Mouse (Mus musculus) liver, embryonic 14.5 days (tissue): Measurements from ENCODE around the gene Chat. TPM values are rescaled to one million over a fixed set of nuclear protein-coding genes. Genes with fewer than 3 reads are reported as not detected.
"Not testable (repeated sequence)": the region's sequence is repeated elsewhere in the genome, so short reads cannot be mapped to it uniquely, and the experiment has no call there.

Experiments used
- ATAC-seq: fragments of 200-750 bp; cut with Nextera tagmentation; 2 replicates; pipeline ENCODE4 v1.8.0; 2017; ENCODE audit warnings: moderate number of reproducible peaks, mild to moderate bottlenecking, moderate library complexity; ENCODE audit not compliant: insufficient read depth
- DNase-seq, 3 experiments: peaks; one replicate each; pipeline ENCODE4 v3.0.0-alpha.2; 2012 to 2013; ENCODE audit warnings: low read depth in 3 of 3, low spot score in 3 of 3
- H3K27ac ChIP-seq: fragments of 300-500 bp; sonication (generic); 2 replicates; pipeline ENCODE4 v1.5.1; 2014; ENCODE audit warnings: moderate library complexity, mild to moderate bottlenecking, control low read depth, inconsistent platforms
- H3K27me3 ChIP-seq: fragments of 300-500 bp; sonication (generic); 2 replicates; pipeline ENCODE4 v1.6.1; 2014; ENCODE audit warnings: mild to moderate bottlenecking, low read length, moderate library complexity; ENCODE audit not compliant: control insufficient read depth, insufficient read depth
- H3K36me3 ChIP-seq: fragments of 300-500 bp; sonication (generic); replicated peaks from 2 replicates; pipeline ENCODE4 v1.6.1; 2014; ENCODE audit warnings: low read depth; ENCODE audit not compliant: control insufficient read depth, insufficient read depth
- H3K4me1 ChIP-seq, 2 experiments: fragments of 200-500 bp in 1 of 2; fragments of 300-500 bp in 1 of 2; sonication (generic) in 1 of 2; replicated peaks; 2 replicates each; pipeline ENCODE4 v1.6.1; 2012 to 2014; ENCODE audit warnings: antibody characterized with exemption in 1 of 2, inconsistent platforms in 1 of 2, low read length in 1 of 2; ENCODE audit not compliant: control insufficient read depth in 2 of 2, insufficient read depth in 2 of 2
- H3K4me2 ChIP-seq: fragments of 300-500 bp; sonication (generic); 2 replicates; pipeline ENCODE4 v1.6.1; 2014; ENCODE audit warnings: low read depth, mild to moderate bottlenecking, control low read depth, moderate library complexity
- H3K4me3 ChIP-seq, 2 experiments: fragments of 200-500 bp in 1 of 2; fragments of 300-500 bp in 1 of 2; sonication (generic) in 1 of 2; 2 replicates each; pipeline ENCODE4 v1.5.1; 2012 to 2014; ENCODE audit warnings: low read depth in 2 of 2, low read length in 2 of 2, mild to moderate bottlenecking in 2 of 2, control low read depth in 1 of 2, inconsistent platforms in 1 of 2, moderate library complexity in 1 of 2; ENCODE audit not compliant: insufficient read depth in 1 of 2
- H3K9ac ChIP-seq: fragments of 300-500 bp; sonication (generic); replicated peaks from 2 replicates; pipeline ENCODE4 v1.6.1; 2014; ENCODE audit warnings: mild to moderate bottlenecking, control low read depth, moderate library complexity
- H3K9me3 ChIP-seq: fragments of 300-500 bp; sonication (generic); 2 replicates; pipeline ENCODE4 v1.6.1; 2016; ENCODE audit warnings: low read length, mixed read lengths; ENCODE audit not compliant: control insufficient read depth
- CTCF ChIP-seq: IDR thresholded peaks from 2 replicates; pipeline ENCODE4 v1.5.1; 2016; ENCODE audit warnings: antibody characterized with exemption, low read depth, control low read depth
- EP300 ChIP-seq: IDR thresholded peaks from 2 replicates; pipeline ENCODE4 v1.6.1; 2016; ENCODE audit warnings: antibody characterized with exemption, low read depth
- WGBS: fragments of 180-500 bp; shearing (Covaris S2); extraction: QIAGEN DNeasy Blood & Tissue Kit; methylation state at CpG from one replicate; pipeline ENCODE4 v1.1.7; 2014; ENCODE audit not compliant: insufficient replicate concordance; 5-methylcytosine and 5-hydroxymethylcytosine counted together
- polyA plus RNA-seq, 2 experiments: library from polyadenylated mRNA; depleted of rRNA in 1 of 2; stranded (reverse) in 1 of 2; unstranded in 1 of 2; fragments of >200 nt; fragmentation: Nextera tagmentation in 1 of 2; extraction: Ambion mirVana in 1 of 2; gene quantifications; 2 replicates each; pipeline versions ENCODE4 v1.2.1 to v1.2.3; 2012 to 2014

Gene Chat
- polyA plus RNA-seq, 2 experiments: not detected

GRCm38 (mm10) chr14:32412075-32412474 lies 53.7 kb downstream of the Chat start:
- Histone ChIP-seq H3K9ac (no peak overlapping the region), H3K4me1 (no peaks in the 10 kb centered on the region), H3K9me3 (no peaks in the 10 kb centered on the region), H3K27me3 (no peaks in the 10 kb centered on the region), H3K4me3 (no peak overlapping the region), H3K27ac (no peak overlapping the region), H3K4me2 (no peak overlapping the region), H3K36me3 (no peaks in the 10 kb centered on the region)
- ATAC-seq: no peak
- DNase-seq: no peak
- 61% methylated on average over 5 of the region's 5 CpGs for WGBS
- no peak for TF ChIP-seq EP300

GRCm38 (mm10) chr14:32410084-32410483 lies 55.7 kb downstream of the Chat start:
- TF ChIP-seq EP300 (no peak), CTCF (no peak)
- Histone ChIP-seq H3K4me2 (no peak overlapping the region), H3K9me3 (no peaks in the 10 kb centered on the region), H3K36me3 (no peaks in the 10 kb centered on the region), H3K4me3 (no peak overlapping the region), H3K27ac (no peak overlapping the region), H3K27me3 (no peaks in the 10 kb centered on the region), H3K9ac (no peak overlapping the region), H3K4me1 (no peaks in the 10 kb centered on the region)
- 76% methylated on average over 5 of the region's 5 CpGs for WGBS
- ATAC-seq (no peak), DNase-seq (no peak)

GRCm38 (mm10) chr14:32405399-32405798 lies 60.4 kb downstream of the Chat start:
- H3K4me3 ChIP-seq, H3K4me2 ChIP-seq, DNase-seq, ATAC-seq, H3K4me1 ChIP-seq, H3K9me3 ChIP-seq, H3K27me3 ChIP-seq, H3K9ac ChIP-seq, H3K27ac ChIP-seq, H3K36me3 ChIP-seq: not testable (repeated sequence)
- 48% methylated on average over 1 of the region's 1 CpGs for WGBS

GRCm38 (mm10) chr14:32388196-32388595 lies 77.6 kb downstream of the Chat start, which contains the start of gene 1700024G13Rik:
1700024G13Rik (minus strand) TSS chr14:32388391.
- Histone ChIP-seq H3K4me1 (no peaks in the 10 kb centered on the region), H3K9me3 (no peaks in the 10 kb centered on the region), H3K9ac (no peak within 1 kb of the TSS), H3K36me3 (no peaks in the 10 kb centered on the region), H3K27me3 (no peaks in the 10 kb centered on the region), H3K4me3 (no peak within 1 kb of the TSS), H3K27ac (no peak within 1 kb of the TSS), H3K4me2 (no peak within 1 kb of the TSS)
- WGBS: 9% methylated on average over 13 of the region's 13 CpGs
- DNase-seq (peak in 1 of 3 experiments; percentile 20), ATAC-seq (no peak)
- no peak for TF ChIP-seq EP300
- no peak for TF ChIP-seq CTCF

GRCm38 (mm10) chr14:32381619-32382018 lies 84.2 kb downstream of the Chat start:
- no peak for ATAC-seq
- TF ChIP-seq EP300 (no peak), CTCF (no peak)
- no peaks in the 10 kb centered on the region for H3K9me3 ChIP-seq
- no peaks in the 10 kb centered on the region for H3K4me1 ChIP-seq
- H3K36me3 ChIP-seq: no peaks in the 10 kb centered on the region
- no peak overlapping the region for H3K9ac ChIP-seq
- no peak overlapping the region for H3K4me3 ChIP-seq
- DNase-seq: no peak
- no peak overlapping the region for H3K4me2 ChIP-seq
- no peaks in the 10 kb centered on the region for H3K27me3 ChIP-seq
- 36% methylated on average over 15 of the region's 15 CpGs for WGBS
- H3K27ac ChIP-seq: no peak overlapping the region
